Mouse (Mus musculus) cerebral cortex, adult 2 months (tissue): ENCODE measurements around the gene Triobp.

ENCODE experiments used
- WGBS: fragments of 180-500 bp; shearing (Covaris S2); methylation state at CpG from one replicate; pipeline ENCODE4 v1.1.7; 2018; 5-methylcytosine and 5-hydroxymethylcytosine counted together

Triobp gene

GRCm38 (mm10) chr15:78947657-78948056 lies at the start of gene Triobp:
Gene Triobp, plus strand, starts transcription at chr15:78947724.
- 1% methylated on average over 24 of the region's 24 CpGs for WGBS

- WGBS: 73% methylated on average over 6 of the region's 6 CpGs
Measured at GRCm38 (mm10) chr15:78898507-78899001, 49.0 kb upstream of the Triobp start.

GRCm38 (mm10) chr15:78899409-78899739 lies 48.1 kb upstream of the Triobp start, which contains the start of gene Gm49510:
Gene Gm49510, plus strand, starts transcription at chr15:78899667.
- WGBS: 8% methylated on average over 20 of the region's 20 CpGs

- WGBS: 4% methylated on average over 47 of the region's 47 CpGs
Measured at GRCm38 (mm10) chr15:78899740-78900584, 47.6 kb upstream of the Triobp start, which contains the start of gene Sh3bp1. Gene Sh3bp1, plus strand, starts transcription at chr15:78899768.

GRCm38 (mm10) chr15:78900585-78901421 lies 46.7 kb upstream of the Triobp start:
- WGBS: 50% methylated on average over 18 of the region's 18 CpGs

GRCm38 (mm10) chr15:78901422-78901789 lies 46.1 kb upstream of the Triobp start:
- WGBS: 67% methylated on average over 8 of the region's 8 CpGs

GRCm38 (mm10) chr15:78903243-78903642 lies 44.3 kb upstream of the Triobp start:
- 3% methylated on average over 2 of the region's 2 CpGs for WGBS

GRCm38 (mm10) chr15:78908399-78908798 lies 39.1 kb upstream of the Triobp start:
- 89% methylated on average over 7 of the region's 7 CpGs for WGBS

- WGBS: 88% methylated on average over 8 of the region's 8 CpGs
Measured at GRCm38 (mm10) chr15:78908982-78909381, 38.5 kb upstream of the Triobp start.

GRCm38 (mm10) chr15:78912040-78912439 lies 35.5 kb upstream of the Triobp start:
- 35% methylated on average over 9 of the region's 9 CpGs for WGBS

- WGBS: 1% methylated on average over 51 of the region's 51 CpGs
Measured at GRCm38 (mm10) chr15:78913632-78914090, 33.9 kb upstream of the Triobp start, which contains the start of gene Pdxp. Gene Pdxp, plus strand, starts transcription at chr15:78913919.

GRCm38 (mm10) chr15:78914091-78914822 lies 33.3 kb upstream of the Triobp start:
- under 1% methylated on average over 87 of the region's 87 CpGs for WGBS

GRCm38 (mm10) chr15:78914823-78915659 lies 32.5 kb upstream of the Triobp start:
- 42% methylated on average over 8 of the region's 8 CpGs for WGBS

GRCm38 (mm10) chr15:78915660-78916017 lies 31.9 kb upstream of the Triobp start:
- WGBS: 9% methylated on average over 8 of the region's 8 CpGs

GRCm38 (mm10) chr15:78916052-78916826 lies 31.3 kb upstream of the Triobp start:
- WGBS: 25% methylated on average over 12 of the region's 12 CpGs

GRCm38 (mm10) chr15:78918126-78918525 lies 29.4 kb upstream of the Triobp start:
- WGBS: 91% methylated on average over 23 of the region's 23 CpGs

GRCm38 (mm10) chr15:78919914-78920313 lies 27.6 kb upstream of the Triobp start:
- WGBS: 71% methylated on average over 12 of the region's 12 CpGs

GRCm38 (mm10) chr15:78922700-78923099 lies 24.8 kb upstream of the Triobp start:
- 90% methylated on average over 7 of the region's 7 CpGs for WGBS

- WGBS: 88% methylated on average over 6 of the region's 6 CpGs
Measured at GRCm38 (mm10) chr15:78923585-78923984, 23.9 kb upstream of the Triobp start.

GRCm38 (mm10) chr15:78925129-78925528 lies 22.4 kb upstream of the Triobp start:
- WGBS: 70% methylated on average over 8 of the region's 8 CpGs
